Mouse (Mus musculus) heart, embryonic 12.5 days (tissue): Measurements from ENCODE around the gene Nfkb1. TPM values are rescaled to one million over a fixed set of nuclear protein-coding genes. Genes with fewer than 3 reads are reported as not detected.

Source experiments
- ATAC-seq: fragments of 200-750 bp; cut with Nextera tagmentation; 2 replicates; pipeline ENCODE4 v1.8.0; 2017; ENCODE audit warnings: moderate TSS enrichment, moderate library complexity; ENCODE audit not compliant: insufficient number of reproducible peaks, low FRiP score
- H3K27ac ChIP-seq: fragments of 300-500 bp; sonication (generic); 2 replicates; pipeline ENCODE4 v1.5.1; 2016; ENCODE audit warnings: mild to moderate bottlenecking, moderate library complexity; ENCODE audit not compliant: poor library complexity, severe bottlenecking
- H3K27me3 ChIP-seq: fragments of 300-500 bp; sonication (generic); replicated peaks from 2 replicates; pipeline ENCODE4 v1.6.1; 2016; ENCODE audit warnings: mild to moderate bottlenecking, moderate library complexity
- H3K36me3 ChIP-seq: fragments of 300-500 bp; sonication (generic); 2 replicates; pipeline ENCODE4 v1.6.1; 2016; ENCODE audit warnings: mild to moderate bottlenecking, moderate library complexity
- H3K4me1 ChIP-seq: fragments of 300-500 bp; sonication (generic); replicated peaks from 2 replicates; pipeline ENCODE4 v1.6.1; 2016; ENCODE audit warnings: mild to moderate bottlenecking
- H3K4me2 ChIP-seq: fragments of 300-500 bp; sonication (generic); 2 replicates; pipeline ENCODE4 v1.6.1; 2016; ENCODE audit warnings: mild to moderate bottlenecking, moderate library complexity
- H3K4me3 ChIP-seq: fragments of 300-500 bp; sonication (generic); 2 replicates; pipeline ENCODE4 v1.5.1; 2016; ENCODE audit warnings: mild to moderate bottlenecking
- H3K9ac ChIP-seq: fragments of 300-500 bp; sonication (generic); 2 replicates; pipeline ENCODE4 v1.6.1; 2016; ENCODE audit warnings: mild to moderate bottlenecking, moderate library complexity
- H3K9me3 ChIP-seq: fragments of 300-500 bp; sonication (generic); replicated peaks from 2 replicates; pipeline ENCODE4 v1.6.1; 2016; ENCODE audit warnings: mild to moderate bottlenecking, moderate library complexity
- WGBS: fragments of 180-500 bp; shearing (Covaris S2); methylation state at CpG from one replicate; pipeline ENCODE4 v1.1.7; 2016; 5-methylcytosine and 5-hydroxymethylcytosine counted together
- polyA plus RNA-seq: library from polyadenylated mRNA; unstranded; fragments of >200 nt; fragmentation: Nextera tagmentation; extraction: Ambion mirVana; gene quantifications from 2 replicates; pipeline ENCODE4 v1.2.1, GENCODE M21; 2016

Gene Nfkb1
- polyA plus RNA-seq, 1 experiment from 2014 or later: 14.3 TPM

DNA sequence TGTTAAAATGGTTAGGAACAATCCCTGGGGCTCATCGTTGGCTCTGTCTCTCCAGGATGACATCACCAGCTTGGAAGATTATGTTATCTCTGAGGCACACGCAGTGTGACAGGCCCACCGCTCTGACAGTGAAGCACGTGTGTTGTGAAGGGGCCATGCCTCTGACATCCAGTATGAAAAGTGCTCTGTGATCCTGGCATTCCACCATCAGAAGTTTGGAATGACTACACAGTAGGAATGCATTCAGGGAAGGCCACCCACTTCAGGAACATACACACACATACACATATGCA is 49.8 kb downstream of the Nfkb1 start:
- Histone ChIP-seq H3K4me3 (no peak overlapping the region), H3K27me3 (no peaks in the 10 kb centered on the region), H3K4me2 (peak overlapping the region; percentile 19; the same call in 1 of the 2 replicates), H3K36me3 (peaks cover 28% of the 10 kb centered on the region), H3K9ac (no peak overlapping the region), H3K9me3 (no peaks in the 10 kb centered on the region), H3K27ac (peak overlapping the region; percentile 71), H3K4me1 (peaks cover 38% of the 10 kb centered on the region)
- ATAC-seq: peak; percentile 88
- 6% methylated on average over 4 of the region's 4 CpGs for WGBS

DNA sequence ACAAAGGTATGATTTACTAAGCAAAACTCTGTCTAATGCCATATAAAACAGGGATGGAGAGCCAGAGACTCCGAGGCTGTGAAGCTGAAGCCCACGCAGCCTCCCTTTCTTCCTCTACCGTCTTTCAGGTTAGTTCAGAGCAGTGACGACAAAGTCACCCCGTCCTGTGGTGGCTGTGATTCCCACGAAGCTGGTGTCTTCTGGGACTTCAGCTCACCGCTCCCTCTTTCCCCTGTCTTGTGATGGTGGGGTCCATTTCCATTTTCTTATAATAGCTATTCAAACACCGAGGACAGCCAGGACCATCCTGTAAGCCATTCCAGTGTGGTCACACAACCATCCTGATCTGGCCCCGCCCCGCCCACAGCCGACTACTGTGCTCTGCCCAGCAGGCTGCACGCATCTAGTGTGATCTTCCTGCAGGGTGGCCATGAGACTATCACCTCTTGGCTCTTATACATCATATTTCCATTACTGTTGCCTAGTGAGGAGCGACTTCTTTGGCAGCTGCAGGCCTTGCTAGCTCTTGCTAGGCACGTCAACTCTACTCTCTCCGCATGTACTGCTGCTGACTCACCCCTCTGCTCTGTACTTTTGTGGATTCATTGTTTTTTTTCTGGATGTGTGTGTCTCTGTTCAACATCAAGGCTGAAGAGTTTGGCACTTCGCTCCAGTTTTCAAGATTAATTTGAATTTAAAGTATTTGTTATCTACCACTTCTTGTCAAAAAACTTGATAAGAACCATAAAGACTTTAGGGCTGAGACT is 50.3 kb downstream of the Nfkb1 start:
- H3K9me3 ChIP-seq: no peaks in the 10 kb centered on the region
- H3K4me1 ChIP-seq: peaks cover 44% of the 10 kb centered on the region
- no peaks in the 10 kb centered on the region for H3K27me3 ChIP-seq
- no peak overlapping the region for H3K9ac ChIP-seq
- peaks cover 24% of the 10 kb centered on the region for H3K36me3 ChIP-seq
- peak overlapping the region; percentile 71 for H3K27ac ChIP-seq
- H3K4me3 ChIP-seq: no peak overlapping the region
- H3K4me2 ChIP-seq: peak overlapping the region; percentile 1; the same call in 1 of the 2 replicates
- WGBS: 51% methylated on average over 16 of the region's 16 CpGs
- ATAC-seq: peak; percentile 87

DNA sequence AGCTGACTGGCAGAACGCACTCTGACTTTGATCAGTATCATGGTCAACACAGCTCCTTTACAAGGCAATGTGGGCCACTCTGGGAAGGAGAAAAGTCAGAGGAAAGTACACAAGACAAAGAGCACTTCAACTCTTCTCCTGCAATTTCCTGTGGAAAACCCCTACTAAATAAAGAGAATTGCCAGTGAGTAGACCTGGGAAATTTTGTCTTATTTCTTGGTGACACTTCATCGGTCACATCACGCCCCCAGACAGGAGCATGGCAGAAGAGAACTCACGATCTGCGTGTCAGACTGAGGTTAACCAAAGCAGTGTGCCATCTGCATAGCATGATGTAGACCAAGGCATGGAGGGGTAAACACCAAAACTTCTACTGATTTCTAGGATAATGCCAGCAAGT is 51.1 kb downstream of the Nfkb1 start:
- Histone ChIP-seq H3K36me3 (peaks cover 17% of the 10 kb centered on the region), H3K4me3 (no peak overlapping the region), H3K4me1 (peaks cover 51% of the 10 kb centered on the region), H3K4me2 (no peak overlapping the region), H3K9me3 (no peaks in the 10 kb centered on the region), H3K27ac (no peak overlapping the region), H3K9ac (no peak overlapping the region), H3K27me3 (no peaks in the 10 kb centered on the region)
- 88% methylated on average over 5 of the region's 5 CpGs for WGBS
- no peak for ATAC-seq

DNA sequence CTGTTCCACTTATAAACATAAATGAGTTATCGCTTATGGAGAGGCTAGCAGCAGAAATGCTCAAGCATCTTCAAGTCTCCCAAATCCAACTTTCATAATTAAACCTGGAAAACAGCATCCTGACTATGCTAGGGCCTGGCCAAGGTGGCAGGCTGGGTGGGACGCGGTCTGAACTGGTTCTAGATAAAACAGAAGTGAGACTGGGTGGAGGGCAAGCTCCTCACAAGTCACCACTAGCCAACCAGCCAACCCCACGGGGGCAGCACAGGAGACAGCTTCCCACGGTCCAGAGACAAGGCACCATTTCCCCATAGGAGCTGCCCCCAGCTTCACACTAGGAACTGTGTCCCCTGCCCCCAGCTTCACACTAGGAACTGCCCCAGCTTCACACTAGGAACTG is 53.8 kb downstream of the Nfkb1 start:
- Histone ChIP-seq H3K9ac (no peak overlapping the region), H3K9me3 (no peaks in the 10 kb centered on the region), H3K27me3 (no peaks in the 10 kb centered on the region), H3K4me3 (no peak overlapping the region), H3K27ac (no peak overlapping the region), H3K36me3 (peaks cover 8% of the 10 kb centered on the region), H3K4me1 (peaks cover 49% of the 10 kb centered on the region), H3K4me2 (no peak overlapping the region)
- no peak for ATAC-seq
- 48% methylated on average over 5 of the region's 5 CpGs for WGBS

DNA sequence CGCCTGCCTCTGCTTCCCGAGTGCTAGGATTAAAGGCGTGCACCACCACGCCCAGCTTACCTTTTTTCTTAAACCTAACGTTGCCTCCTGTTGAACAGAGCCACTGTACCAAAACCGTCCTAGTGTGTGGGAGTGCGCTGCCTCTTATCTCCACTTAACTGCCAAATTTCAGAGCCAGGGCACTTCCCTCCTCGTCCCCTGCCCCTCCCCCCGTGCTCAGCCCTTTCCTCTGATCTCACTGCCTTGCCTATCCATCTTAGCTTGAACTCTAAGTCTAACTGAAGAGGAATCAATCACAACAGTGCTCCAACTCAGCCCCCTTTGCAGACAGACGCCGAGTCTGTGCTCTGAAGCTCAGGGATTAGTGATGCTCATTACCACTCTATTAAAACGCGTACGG is 54.9 kb downstream of the Nfkb1 start:
- Histone ChIP-seq H3K9ac (no peak overlapping the region), H3K36me3 (peaks cover 8% of the 10 kb centered on the region), H3K4me3 (no peak overlapping the region), H3K27me3 (no peaks in the 10 kb centered on the region), H3K4me1 (peaks cover 43% of the 10 kb centered on the region), H3K4me2 (0 out of 2 replicates have a peak overlapping the region, but pooled peaks have one; percentile 19), H3K9me3 (no peaks in the 10 kb centered on the region), H3K27ac (0 out of 2 replicates have a peak overlapping the region, but pooled peaks have one; percentile 19)
- WGBS: 25% methylated on average over 14 of the region's 14 CpGs
- no peak for ATAC-seq

DNA sequence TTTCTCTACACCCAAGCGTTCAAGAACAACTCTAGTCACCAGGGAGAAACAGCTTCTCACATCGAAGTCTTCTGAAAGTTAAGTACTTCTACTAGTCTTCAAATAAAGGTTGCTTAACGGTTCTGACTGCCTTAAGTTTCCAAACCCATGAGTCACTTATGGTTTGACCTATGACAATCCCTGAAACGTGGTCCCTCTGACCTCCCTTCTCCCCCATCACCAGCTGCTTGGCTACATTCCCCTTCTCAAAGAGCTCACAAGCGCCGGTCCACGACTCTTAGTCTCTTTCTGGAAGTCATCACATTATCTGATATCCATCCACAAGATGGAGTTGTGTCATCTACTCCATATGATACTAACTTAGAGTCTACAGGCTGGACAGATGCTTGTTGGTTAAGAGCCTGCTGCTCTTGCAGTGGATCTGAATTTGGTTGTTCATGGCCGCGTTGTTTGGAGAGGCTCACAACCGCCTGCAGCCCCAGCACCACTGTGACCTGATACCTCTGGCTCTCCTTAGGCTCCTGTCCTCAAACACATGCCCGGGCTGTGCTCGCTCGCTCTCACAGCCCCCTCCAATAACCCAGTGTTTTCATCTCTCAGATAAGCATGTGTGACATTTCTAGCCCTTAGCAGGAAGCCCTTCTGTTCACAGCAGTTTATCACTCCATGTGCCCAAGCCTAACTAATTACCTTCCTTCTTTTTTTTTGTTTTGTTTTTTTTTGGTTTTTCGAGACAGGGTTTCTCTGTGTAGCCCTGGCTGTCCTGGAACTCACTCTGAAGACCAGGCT is 55.5 kb downstream of the Nfkb1 start:
- Histone ChIP-seq H3K27me3 (no peaks in the 10 kb centered on the region), H3K27ac (peak overlapping the region; percentile 18; the same call in 1 of the 2 replicates), H3K9me3 (no peaks in the 10 kb centered on the region), H3K4me2 (no peak overlapping the region), H3K4me3 (no peak overlapping the region), H3K9ac (no peak overlapping the region), H3K36me3 (peaks cover 10% of the 10 kb centered on the region), H3K4me1 (peaks cover 39% of the 10 kb centered on the region)
- WGBS: 43% methylated on average over 14 of the region's 14 CpGs
- peak; percentile 71 for ATAC-seq

DNA sequence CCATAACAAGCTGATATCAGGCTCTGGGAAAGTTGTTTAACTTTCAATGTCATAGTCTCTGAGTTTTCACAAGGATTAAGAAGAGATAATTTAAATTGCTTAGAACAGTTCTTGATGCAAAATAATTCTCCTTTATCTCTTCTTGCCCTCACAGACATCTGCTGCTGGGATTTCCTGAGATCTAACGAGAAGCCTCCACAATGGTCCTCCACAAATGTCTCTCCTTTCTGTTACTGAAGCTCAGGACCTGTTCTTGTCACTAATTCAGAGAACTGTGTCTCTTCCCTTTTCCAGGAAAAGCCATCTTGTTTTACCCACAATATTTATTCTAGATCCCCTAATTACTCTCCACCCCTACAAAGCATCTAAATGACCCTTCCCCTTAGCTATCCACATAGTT is 56.3 kb downstream of the Nfkb1 start:
- Histone ChIP-seq H3K27me3 (no peaks in the 10 kb centered on the region), H3K4me3 (no peak overlapping the region), H3K9me3 (no peaks in the 10 kb centered on the region), H3K4me2 (no peak overlapping the region), H3K4me1 (peaks cover 35% of the 10 kb centered on the region), H3K36me3 (peaks cover 11% of the 10 kb centered on the region), H3K9ac (no peak overlapping the region), H3K27ac (no peak overlapping the region)
- no peak for ATAC-seq
- 51% methylated on average over 1 of the region's 1 CpGs for WGBS

DNA sequence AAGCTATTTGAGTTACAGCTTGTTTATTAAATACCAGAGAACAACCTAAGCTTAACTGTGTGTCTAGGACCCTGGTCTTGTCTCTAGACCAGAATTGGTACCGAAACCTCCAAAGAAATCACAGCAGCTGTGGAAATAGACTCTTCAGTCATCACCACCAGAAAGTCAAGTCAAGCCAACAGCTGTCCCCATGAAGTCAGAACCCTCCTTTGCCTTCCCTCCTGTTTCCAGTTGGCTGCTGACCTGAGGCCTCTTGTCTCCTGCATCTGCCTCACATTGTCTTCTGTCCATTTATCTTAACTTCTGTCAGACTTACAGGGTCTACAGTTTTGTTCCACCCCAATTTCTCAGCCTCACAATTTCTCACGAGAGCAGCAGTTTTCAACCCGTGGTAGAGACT is 57.1 kb downstream of the Nfkb1 start:
- Histone ChIP-seq H3K36me3 (peaks cover 9% of the 10 kb centered on the region; the same call in 1 of the 2 replicates), H3K27me3 (no peaks in the 10 kb centered on the region), H3K4me3 (no peak overlapping the region), H3K9me3 (no peaks in the 10 kb centered on the region), H3K4me2 (no peak overlapping the region), H3K27ac (no peak overlapping the region), H3K9ac (no peak overlapping the region), H3K4me1 (peaks cover 35% of the 10 kb centered on the region)
- WGBS: 80% methylated on average over 3 of the region's 3 CpGs
- ATAC-seq: no peak

DNA sequence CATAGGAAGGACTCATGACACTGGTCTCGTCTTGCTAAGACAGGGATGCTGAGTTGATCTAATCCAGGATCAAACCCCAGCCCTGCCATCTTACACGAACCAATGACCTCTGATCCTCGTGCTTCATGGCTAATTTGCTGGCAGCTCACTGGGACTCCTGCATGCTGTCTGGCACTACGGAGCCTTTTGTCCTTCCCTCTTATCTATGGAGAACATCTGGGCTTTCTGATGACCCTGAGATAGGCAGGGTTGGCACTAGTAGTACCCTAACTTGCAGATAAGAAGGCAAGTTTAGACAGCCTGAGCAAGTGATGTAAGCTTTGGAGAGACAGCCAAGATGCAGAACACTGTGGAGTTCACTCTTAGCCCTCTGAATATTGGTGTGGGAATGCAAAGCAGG is 59.5 kb downstream of the Nfkb1 start:
- 50% methylated on average over 4 of the region's 4 CpGs for WGBS
- H3K4me3 ChIP-seq: no peak overlapping the region
- no peak overlapping the region for H3K4me2 ChIP-seq
- peaks cover 39% of the 10 kb centered on the region for H3K4me1 ChIP-seq
- H3K27me3 ChIP-seq: no peaks in the 10 kb centered on the region
- H3K9me3 ChIP-seq: no peaks in the 10 kb centered on the region
- H3K9ac ChIP-seq: no peak overlapping the region
- ATAC-seq: no peak
- H3K36me3 ChIP-seq: peaks cover 27% of the 10 kb centered on the region; the same call in 1 of the 2 replicates
- no peak overlapping the region for H3K27ac ChIP-seq

DNA sequence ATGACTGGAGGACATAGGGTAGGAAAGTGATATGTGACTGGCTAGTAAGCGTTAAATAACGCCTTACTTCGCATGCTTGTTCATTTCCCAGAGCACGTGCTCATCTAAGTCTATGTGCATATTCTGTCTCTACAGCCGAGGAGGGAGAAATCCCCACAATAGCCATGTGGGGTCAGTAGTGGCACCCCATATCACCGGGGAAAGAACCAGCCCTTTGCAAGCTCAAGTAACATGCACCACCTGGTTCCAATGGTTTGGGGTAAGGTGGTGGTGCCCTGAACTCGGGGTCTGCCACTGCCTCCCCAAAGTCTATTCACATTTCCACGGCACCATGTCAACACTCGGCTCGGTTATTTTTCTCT is 60.3 kb downstream of the Nfkb1 start:
- WGBS: 58% methylated on average over 10 of the region's 10 CpGs
- H3K27me3 ChIP-seq: no peaks in the 10 kb centered on the region
- H3K9ac ChIP-seq: no peak overlapping the region
- no peak overlapping the region for H3K4me3 ChIP-seq
- H3K27ac ChIP-seq: no peak overlapping the region
- H3K36me3 ChIP-seq: peaks cover 33% of the 10 kb centered on the region
- no peak for ATAC-seq
- H3K4me2 ChIP-seq: no peak overlapping the region
- peaks cover 31% of the 10 kb centered on the region for H3K4me1 ChIP-seq
- no peaks in the 10 kb centered on the region for H3K9me3 ChIP-seq

DNA sequence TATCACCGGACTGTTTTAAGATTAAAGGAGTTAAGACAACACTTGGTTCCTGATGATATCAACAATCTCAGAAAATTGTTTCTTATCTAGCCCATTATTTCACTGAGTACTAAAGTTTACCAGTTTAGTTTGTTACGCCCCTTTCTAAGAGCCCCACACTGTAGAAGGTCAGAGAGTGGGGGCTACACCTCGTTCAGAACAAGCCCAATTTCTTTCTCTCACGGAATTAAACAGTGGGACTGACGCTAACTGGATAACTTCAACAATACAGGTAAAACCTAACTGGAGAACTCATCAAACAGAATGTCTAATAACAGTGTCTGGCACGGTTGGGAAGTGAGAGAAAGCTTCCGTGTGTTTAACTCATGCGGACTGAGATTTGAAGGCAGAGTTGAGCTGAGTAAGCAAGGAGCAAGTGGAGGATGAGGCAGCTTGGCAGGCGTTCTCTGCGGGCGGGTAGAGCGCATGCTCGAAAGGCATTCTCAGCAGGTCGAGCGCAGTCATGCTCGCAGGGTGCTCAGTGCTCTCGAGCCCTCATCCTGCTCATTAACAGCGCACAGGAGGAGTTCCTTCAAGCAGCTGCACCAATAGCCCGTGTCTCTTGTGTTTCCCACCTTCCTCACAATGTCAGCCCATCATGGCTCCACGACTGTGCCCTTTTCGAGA is 60.8 kb downstream of the Nfkb1 start:
- no peak overlapping the region for H3K4me3 ChIP-seq
- H3K9me3 ChIP-seq: no peaks in the 10 kb centered on the region
- ATAC-seq: no peak
- peaks cover 33% of the 10 kb centered on the region for H3K36me3 ChIP-seq
- H3K27me3 ChIP-seq: no peaks in the 10 kb centered on the region
- peaks cover 26% of the 10 kb centered on the region for H3K4me1 ChIP-seq
- 64% methylated on average over 21 of the region's 21 CpGs for WGBS
- H3K27ac ChIP-seq: no peak overlapping the region
- no peak overlapping the region for H3K9ac ChIP-seq
- no peak overlapping the region for H3K4me2 ChIP-seq
